In the genomic region with DNA sequence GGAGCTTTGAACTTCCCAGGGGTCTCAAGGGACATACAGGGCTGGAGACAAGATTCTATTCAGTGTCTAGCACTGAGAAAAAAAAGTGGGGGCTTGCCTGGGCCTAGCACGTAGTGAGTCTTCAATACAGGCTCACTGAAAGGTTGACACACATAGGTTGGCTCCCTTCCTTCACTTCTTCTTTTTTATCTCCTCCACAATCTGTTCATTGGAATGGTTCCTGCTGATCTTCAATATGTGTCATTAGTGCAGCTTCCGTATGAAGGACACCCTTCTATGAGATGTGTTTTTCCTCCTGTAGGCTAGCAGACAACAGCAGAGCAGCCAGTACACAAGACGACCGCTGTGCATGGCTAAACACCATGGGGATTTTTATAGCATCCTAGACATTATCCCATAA, we compare ENCODE assay signal across 19 mouse cellular contexts. TPM values are rescaled to one million over a fixed set of nuclear protein-coding genes. Genes with fewer than 3 reads are reported as not detected.
DNase-seq lines count a peak whose midpoint lies in the region; ATAC-seq and TF ChIP-seq lines count a peak whose summit lies in the region.
"Had no signal": no experiment of that assay in that cellular context is flagged by ENCODE, and none has a peak within 500 bp of the region (broad histone marks: within the 10 kb centered on the region; RNA-seq: fewer than 3 reads in every experiment).

No protein-coding gene starts in this region.

- H3K9ac ChIP-seq in MEL (ENCODE audit: control insufficient read depth, low read depth, low read length, poor library complexity, severe bottlenecking) = no peak overlapping the region
- H3K9ac ChIP-seq: forebrain, postnatal 0 days; heart, embryonic 12.5 days; heart, embryonic 15.5 days; hindbrain, embryonic 14.5 days had no signal

- H3K4me3 ChIP-seq in layer of hippocampus, adult 2 months = no peak overlapping the region
- H3K4me3 ChIP-seq in MEL (ENCODE audit: control insufficient read depth in 1 of 2, insufficient read depth in 1 of 2, low read depth in 2 of 2, low read length in 2 of 2) = no peak overlapping the region
- H3K4me3 ChIP-seq: heart, embryonic 12.5 days; heart, embryonic 15.5 days had no signal

- TF ChIP-seq CTCF in layer of hippocampus, adult 2 months (conservative IDR thresholded peaks at IDR 0.05) = no peak
- TF ChIP-seq CTCF in MEL (IDR thresholded peaks at IDR 0.05 in 2 of 3, conservative IDR thresholded peaks at IDR 0.05 in 1 of 3; ENCODE audit: control insufficient read depth in 1 of 3, insufficient read depth in 1 of 3, low read depth in 2 of 3, low read length in 3 of 3, poor library complexity in 1 of 3, severe bottlenecking in 1 of 3) = no peak

- no peaks in the 10 kb centered on the region for H3K79me2 ChIP-seq in MEL (ENCODE audit: control insufficient read depth, insufficient read depth, low read length, poor library complexity)

- TF ChIP-seq EP300 in MEL (IDR thresholded peaks at IDR 0.05; ENCODE audit: low read depth in 1 of 2, low read length in 2 of 2) = peak; percentile 27 to 53; a peak in 3 of 4 replicates

- peak overlapping the region; percentile 75 for H3K27ac ChIP-seq in layer of hippocampus, adult 2 months
- no peak overlapping the region for H3K27ac ChIP-seq in MEL (ENCODE audit: control insufficient read depth, low read depth, low read length)
- H3K27ac ChIP-seq: heart, embryonic 15.5 days; hindbrain, embryonic 14.5 days; hindbrain, postnatal 0 days had no signal

- DNase-seq in cerebellum, adult 9-11 months = peak; percentile 36
- DNase-seq in cerebellum, postnatal 25 days = no peak
- no peak for DNase-seq in layer of hippocampus, adult 2 months (ENCODE audit: low spot score in 2 of 2)
- DNase-seq in layer of hippocampus, postnatal 10 days (ENCODE audit: low spot score in 2 of 2) = no peak
- peak; percentile 59 for DNase-seq in MEL (ENCODE audit: low read depth, low spot score)
- DNase-seq in brain, adult 2 months (ENCODE audit: low read depth, low spot score) = peak; percentile 67
- DNase-seq: adrenal gland, adult 8-10 months; kidney, adult 18-20 months had no signal

- TF ChIP-seq RAD21 in MEL (IDR thresholded peaks at IDR 0.05; ENCODE audit: low read depth, low read length) = no peak

- H3K4me1 ChIP-seq in MEL (ENCODE audit: control insufficient read depth in 1 of 2, insufficient read depth in 2 of 2, low read length in 2 of 2) = peaks cover 0 to 17% of the 10 kb centered on the region in 2 experiments; a peak in 3 of 4 replicates

- no peak for ATAC-seq in erythroblast, adult 5-6 weeks (replicated peaks; ENCODE audit: low FRiP score, poor library complexity, severe bottlenecking)
- ATAC-seq: activated CD4-positive, CD25-positive, alpha-beta regulatory T cell, adult 4 months; CD4-positive, CD25-positive, alpha-beta regulatory T cell, adult 4 months; forebrain, embryonic 14.5 days; inflammation-experienced regulatory T-cells, adult 6 months; intestine, embryonic 16.5 days had no signal

- H3K9me3 ChIP-seq in MEL (replicated peaks; ENCODE audit: insufficient read depth, low read length) = no peaks in the 10 kb centered on the region
- H3K9me3 ChIP-seq: heart, embryonic 12.5 days; heart, embryonic 15.5 days had no signal

- no peak for TF ChIP-seq POLR2A in MEL (IDR thresholded peaks at IDR 0.05; ENCODE audit: control insufficient read depth in 1 of 2, insufficient read depth in 1 of 2, low read depth in 1 of 2, low read length in 2 of 2, poor library complexity in 1 of 2)

- H3K36me3 ChIP-seq in MEL (ENCODE audit: control insufficient read depth in 1 of 2, insufficient read depth in 2 of 2, low read length in 2 of 2) = peaks cover 0 to 4% of the 10 kb centered on the region in 2 experiments; a peak in 2 of 4 replicates
- H3K36me3 ChIP-seq: heart, embryonic 12.5 days; heart, embryonic 15.5 days had no signal

- H3K27me3 ChIP-seq in MEL (ENCODE audit: control insufficient read depth in 1 of 2, insufficient read depth in 2 of 2, low read length in 2 of 2) = no peaks in the 10 kb centered on the region; a peak in 1 of 4 replicates
- H3K27me3 ChIP-seq: heart, embryonic 12.5 days; heart, embryonic 15.5 days had no signal

TF ChIP-seq in MEL, 35 proteins besides CTCF, POLR2A, EP300 and RAD21:
- TF ChIP-seq ZKSCAN1 (IDR thresholded peaks at IDR 0.05; ENCODE audit: low read depth, low read length) = peak; percentile 95
- peak; percentile 27; the same call in 1 of the 2 replicates for TF ChIP-seq TAL1 (IDR thresholded peaks at IDR 0.05; ENCODE audit: low read length)
- TF ChIP-seq MEF2A (IDR thresholded peaks at IDR 0.05; ENCODE audit: extremely low read depth, insufficient replicate concordance, low read depth, low read length, poor library complexity, severe bottlenecking) = no peak
- TF ChIP-seq CHD1 (IDR thresholded peaks at IDR 0.05; ENCODE audit: low read depth, low read length) = no peak
- no peak for TF ChIP-seq ZC3H11A (IDR thresholded peaks at IDR 0.05; ENCODE audit: low read depth, low read length)
- TF ChIP-seq ELF1 (IDR thresholded peaks at IDR 0.05; ENCODE audit: low read depth, low read length) = 0 out of 2 replicates have a peak, but pooled peaks have one; percentile 32
- no peak for TF ChIP-seq JUND (IDR thresholded peaks at IDR 0.05; ENCODE audit: low read depth, low read length)
- no peak for TF ChIP-seq BHLHE40 (IDR thresholded peaks at IDR 0.05; ENCODE audit: borderline replicate concordance, low read depth, low read length)
- no peak for TF ChIP-seq E2F4 (IDR thresholded peaks at IDR 0.05; ENCODE audit: borderline replicate concordance, low read depth, low read length)
- TF ChIP-seq ZNF384 (IDR thresholded peaks at IDR 0.05; ENCODE audit: low read depth, low read length) = no peak
- no peak for TF ChIP-seq USF1 (IDR thresholded peaks at IDR 0.05; ENCODE audit: low read depth, low read length)
- TF ChIP-seq NELFE (IDR thresholded peaks at IDR 0.05; ENCODE audit: low read depth, low read length) = no peak
- 0 out of 2 replicates have a peak, but pooled peaks have one; percentile 33 for TF ChIP-seq SIN3A (IDR thresholded peaks at IDR 0.05; ENCODE audit: low read length)
- TF ChIP-seq CHD2 (IDR thresholded peaks at IDR 0.05; ENCODE audit: low read length) = no peak
- TF ChIP-seq UBTF (IDR thresholded peaks at IDR 0.05; ENCODE audit: borderline replicate concordance, insufficient read depth, low read depth, low read length) = no peak
- TF ChIP-seq TCF12 (IDR thresholded peaks at IDR 0.05; ENCODE audit: low read depth, low read length) = 0 out of 2 replicates have a peak, but pooled peaks have one; percentile 23
- TF ChIP-seq MYB (IDR thresholded peaks at IDR 0.05; ENCODE audit: low read depth, low read length) = no peak
- TF ChIP-seq GATA1 (IDR thresholded peaks at IDR 0.05; ENCODE audit: low read depth, low read length) = peak; percentile 70
- TF ChIP-seq MAZ (IDR thresholded peaks at IDR 0.05; ENCODE audit: low read depth, low read length) = no peak
- TF ChIP-seq ETS1 (IDR thresholded peaks at IDR 0.05; ENCODE audit: low read depth, low read length) = 0 out of 2 replicates have a peak, but pooled peaks have one; percentile 28
- TF ChIP-seq POLR2AphosphoS5 (IDR thresholded peaks at IDR 0.05; ENCODE audit: borderline replicate concordance, low read depth, low read length) = no peak
- TF ChIP-seq ZMIZ1 (IDR thresholded peaks at IDR 0.05; ENCODE audit: low read depth, low read length) = no peak
- no peak for TF ChIP-seq MAFK (IDR thresholded peaks at IDR 0.05; ENCODE audit: borderline replicate concordance, low read depth, low read length)
- no peak for TF ChIP-seq USF2 (IDR thresholded peaks at IDR 0.05; ENCODE audit: borderline replicate concordance in 1 of 2, insufficient read depth in 1 of 2, low read depth in 1 of 2, low read length in 2 of 2)
- no peak for TF ChIP-seq MYC (IDR thresholded peaks at IDR 0.05; ENCODE audit: low read depth, low read length)

RNA-seq across cellular contexts. Expression of gene Ergic1, which starts 36.5 kb away (rescaled TPM):
- total RNA-seq in layer of hippocampus, adult 2 months (2021) = 100 to 1,000 TPM; 121 to 124 TPM
- total RNA-seq in layer of hippocampus, postnatal 10 days (2021) = 100 to 1,000 TPM; 128 to 155 TPM
- total RNA-seq in MEL (2012; rRNA removed) = 73.8 and 78.5 TPM in 2 replicates
- polyA plus RNA-seq in MEL (2012; ENCODE audit: insufficient read depth in 1 of 2, insufficient read length in 2 of 2, low read depth in 1 of 2, low replicate concordance in 2 of 2, missing spikeins in 1 of 2) = 100 to 1,000 TPM in 1 of 2 experiments, 10 to 100 TPM in 1; 95.6 to 730 TPM
- total RNA-seq in erythroblast, adult 5-6 weeks (2015; ENCODE audit: low replicate concordance) = 23.4 and 26.1 TPM in 2 replicates
- total RNA-seq in erythroblast, adult 5-6 weeks (2017; ENCODE audit: low replicate concordance) = 2.1 and 10.3 TPM in 2 replicates

RNA-seq across cellular contexts. Expression of gene Dusp1, which starts 37.1 kb away (rescaled TPM):
- 10 to 100 TPM; 14.9 to 20.9 TPM for total RNA-seq in layer of hippocampus, adult 2 months (2021)
- total RNA-seq in layer of hippocampus, postnatal 10 days (2021) = 10 to 100 TPM; 15.3 to 16.1 TPM
- total RNA-seq in MEL (2012; rRNA removed) = 0.96 and 1.0 TPM in 2 replicates
- polyA plus RNA-seq in MEL (2012; ENCODE audit: insufficient read depth in 1 of 2, insufficient read length in 2 of 2, low read depth in 1 of 2, low replicate concordance in 2 of 2, missing spikeins in 1 of 2) = 1 to 10 TPM in 1 of 2 experiments, not detected in 1; 5.0 TPM
- total RNA-seq in erythroblast, adult 5-6 weeks (2015; ENCODE audit: low replicate concordance) = 54.8 and 66.0 TPM in 2 replicates
- total RNA-seq in erythroblast, adult 5-6 weeks (2017; ENCODE audit: low replicate concordance) = 9.5 and 13.1 TPM in 2 replicates

Comparison
In these comparisons a context has a peak if more than half of its experiments do, and no peak if none do; other contexts are left out.
1. DNase-seq: peak in cerebellum, adult 9-11 months (single experiment), MEL (single experiment) and brain, adult 2 months (single experiment); none in cerebellum, postnatal 25 days (0 of 2), layer of hippocampus, adult 2 months (0 of 2) and layer of hippocampus, postnatal 10 days (0 of 2).